Mouse (Mus musculus) hindbrain, embryonic 13.5 days (tissue): ENCODE data around the gene Gphn. TPM values are rescaled to one million over a fixed set of nuclear protein-coding genes. Genes with fewer than 3 reads are reported as not detected.

Experiments used
- ATAC-seq: fragments of 200-750 bp; cut with Nextera tagmentation; 2 replicates; pipeline ENCODE4 v1.8.0; 2017; ENCODE audit warnings: moderate TSS enrichment; ENCODE audit not compliant: low FRiP score
- H3K27ac ChIP-seq: fragments of 300-500 bp; sonication (generic); 2 replicates; pipeline ENCODE4 v1.5.1; 2015; ENCODE audit warnings: inconsistent platforms, mild to moderate bottlenecking, moderate library complexity
- H3K27me3 ChIP-seq: fragments of 300-500 bp; sonication (generic); 2 replicates; pipeline ENCODE4 v1.6.1; 2015; ENCODE audit warnings: mild to moderate bottlenecking, inconsistent platforms
- H3K36me3 ChIP-seq: fragments of 300-500 bp; sonication (generic); 2 replicates; pipeline ENCODE4 v1.6.1; 2015; ENCODE audit warnings: mild to moderate bottlenecking, inconsistent platforms
- H3K4me1 ChIP-seq: fragments of 300-500 bp; sonication (generic); replicated peaks from 2 replicates; pipeline ENCODE4 v1.6.1; 2015; ENCODE audit warnings: inconsistent platforms
- H3K4me2 ChIP-seq: fragments of 300-500 bp; sonication (generic); 2 replicates; pipeline ENCODE4 v1.6.1; 2015; ENCODE audit warnings: inconsistent platforms, mild to moderate bottlenecking, moderate library complexity
- H3K4me3 ChIP-seq: fragments of 300-500 bp; sonication (generic); 2 replicates; pipeline ENCODE4 v1.5.1; 2015; ENCODE audit warnings: mild to moderate bottlenecking, inconsistent platforms
- H3K9ac ChIP-seq: fragments of 300-500 bp; sonication (generic); 2 replicates; pipeline ENCODE4 v1.6.1; 2015; ENCODE audit warnings: mild to moderate bottlenecking, inconsistent platforms
- H3K9me3 ChIP-seq: fragments of 300-500 bp; sonication (generic); 2 replicates; pipeline ENCODE4 v1.6.1; 2016; ENCODE audit warnings: inconsistent platforms
- whole genome bisulfite sequencing: fragments of 180-500 bp; shearing (Covaris S2); methylation state at CpG from one replicate; pipeline ENCODE4 v1.1.7; 2015; 5-methylcytosine and 5-hydroxymethylcytosine counted together
- polyA plus RNA-seq: library from polyadenylated mRNA; unstranded; fragments of >200 nt; fragmentation: Nextera tagmentation; extraction: Ambion mirVana; gene quantifications from 2 replicates; pipeline ENCODE4 v1.2.1, GENCODE M21; 2015

Gphn gene
- polyA plus RNA-seq, 1 experiment from 2014 or later = 37.4 TPM

DNA sequence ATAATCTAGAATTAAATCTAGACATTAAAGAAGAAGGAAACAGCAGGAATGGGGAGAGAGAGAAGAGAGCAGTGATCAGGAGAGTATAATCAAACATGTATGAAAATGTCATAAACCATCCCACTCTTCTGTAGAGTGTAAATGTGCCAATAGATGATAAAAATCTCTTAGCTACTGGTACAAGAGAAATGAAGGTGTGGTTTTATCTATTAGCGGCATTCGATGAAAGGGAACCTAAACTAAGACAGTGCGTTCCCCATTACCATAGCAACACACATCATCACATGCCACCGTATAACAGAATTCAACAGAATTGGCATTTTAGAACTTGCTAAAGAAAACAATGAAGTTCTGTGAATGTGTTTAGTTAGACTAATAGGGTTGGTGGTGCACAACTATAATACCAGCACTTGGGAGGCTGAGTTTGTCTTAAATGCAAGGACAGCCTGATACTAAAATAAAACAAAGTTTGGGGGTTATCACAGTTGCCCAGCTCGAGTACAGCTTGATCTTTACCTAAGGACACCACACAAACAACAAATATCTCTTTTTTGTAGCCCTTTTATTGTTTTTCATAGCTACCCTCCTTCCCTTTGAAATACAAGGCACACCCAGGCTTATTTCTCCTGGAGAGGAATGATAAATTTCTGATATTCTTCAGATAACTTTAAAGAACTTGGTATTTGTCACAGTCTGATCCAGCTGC, 452.1 kb downstream of the Gphn start:
- 84% methylated on average over 5 of the region's 5 CpGs for WGBS
- Histone ChIP-seq H3K27me3 (no peaks in the 10 kb centered on the region), H3K27ac (no peak overlapping the region), H3K4me1 (no peaks in the 10 kb centered on the region), H3K9me3 (no peaks in the 10 kb centered on the region), H3K9ac (no peak overlapping the region), H3K4me2 (no peak overlapping the region), H3K36me3 (peaks cover 2% of the 10 kb centered on the region; the same call in 1 of the 2 replicates), H3K4me3 (no peak overlapping the region)
- no peak for ATAC-seq

DNA sequence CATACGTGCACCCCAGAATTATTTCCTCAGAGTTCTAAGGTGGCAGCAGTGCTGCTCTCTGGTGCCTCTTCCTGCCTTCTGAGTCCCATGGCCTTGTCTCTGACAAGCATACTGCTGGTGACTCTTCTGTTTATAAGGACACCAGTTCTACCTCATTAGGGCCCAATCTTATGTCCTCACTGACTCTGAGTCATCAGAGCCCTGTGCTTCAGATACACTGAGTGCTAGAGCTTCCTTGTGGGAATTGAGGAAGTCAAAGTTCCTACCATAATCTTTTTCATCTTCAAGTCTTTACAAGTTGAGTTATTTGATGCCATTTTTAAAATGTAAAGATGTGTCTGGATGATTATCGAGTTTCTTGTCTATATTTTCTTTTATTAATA, 452.6 kb downstream of the Gphn start:
- Histone ChIP-seq H3K9ac (no peak overlapping the region), H3K36me3 (peaks cover 5% of the 10 kb centered on the region; the same call in 1 of the 2 replicates), H3K27ac (no peak overlapping the region), H3K9me3 (no peaks in the 10 kb centered on the region), H3K4me3 (no peak overlapping the region), H3K27me3 (no peaks in the 10 kb centered on the region), H3K4me2 (no peak overlapping the region), H3K4me1 (no peaks in the 10 kb centered on the region)
- WGBS = 90% methylated on average over 2 of the region's 2 CpGs
- ATAC-seq = no peak

DNA sequence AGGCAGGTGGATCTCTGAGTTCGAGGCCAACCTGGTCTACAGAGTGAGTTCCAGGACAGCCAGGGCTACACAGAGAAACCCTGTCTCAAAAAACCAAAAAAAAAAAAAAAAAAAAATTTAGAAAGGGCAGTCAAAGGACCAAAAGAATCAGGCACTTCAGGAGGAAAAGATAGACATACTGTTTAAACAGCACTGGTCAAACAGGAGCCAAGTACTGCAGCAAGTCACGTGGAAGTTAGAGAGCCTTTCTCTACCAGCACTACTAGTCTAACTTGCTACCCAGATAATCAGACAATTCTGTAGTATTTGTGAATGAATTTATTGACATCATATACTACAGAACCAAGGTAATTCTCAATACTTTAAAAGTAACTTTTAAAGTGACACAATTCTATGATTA, 454.9 kb downstream of the Gphn start:
- H3K4me3 ChIP-seq = no peak overlapping the region
- no peaks in the 10 kb centered on the region for H3K27me3 ChIP-seq
- H3K27ac ChIP-seq = no peak overlapping the region
- no peak overlapping the region for H3K4me2 ChIP-seq
- no peaks in the 10 kb centered on the region for H3K9me3 ChIP-seq
- no peak for ATAC-seq
- H3K36me3 ChIP-seq = peaks cover 5% of the 10 kb centered on the region; the same call in 1 of the 2 replicates
- no peak overlapping the region for H3K9ac ChIP-seq
- H3K4me1 ChIP-seq = no peaks in the 10 kb centered on the region
- 93% methylated on average over 2 of the region's 2 CpGs for WGBS

DNA sequence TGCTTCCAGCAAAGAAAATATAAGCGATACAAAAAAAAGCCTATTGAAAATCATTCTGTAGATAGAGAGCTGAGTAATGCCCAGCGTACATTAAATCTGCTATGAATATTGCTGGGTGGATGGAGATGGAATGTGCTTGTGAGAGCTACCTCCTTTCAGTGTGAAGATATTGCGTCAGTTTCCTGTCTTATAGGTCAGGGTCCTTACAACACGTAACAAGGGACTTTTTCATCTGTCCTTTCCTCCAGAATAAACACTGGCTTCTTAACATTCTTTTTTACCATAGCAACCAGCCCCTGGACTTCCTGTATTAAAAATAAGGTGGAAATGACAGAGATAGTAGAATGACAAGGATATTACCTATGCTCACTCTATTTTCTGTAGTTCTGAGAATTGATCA, 456.1 kb downstream of the Gphn start:
- Histone ChIP-seq H3K9ac (no peak overlapping the region), H3K36me3 (peaks cover 5% of the 10 kb centered on the region; the same call in 1 of the 2 replicates), H3K4me3 (no peak overlapping the region), H3K27me3 (no peaks in the 10 kb centered on the region), H3K4me1 (no peaks in the 10 kb centered on the region), H3K27ac (no peak overlapping the region), H3K4me2 (no peak overlapping the region), H3K9me3 (no peaks in the 10 kb centered on the region)
- WGBS = 85% methylated on average over 4 of the region's 4 CpGs
- ATAC-seq = no peak

DNA sequence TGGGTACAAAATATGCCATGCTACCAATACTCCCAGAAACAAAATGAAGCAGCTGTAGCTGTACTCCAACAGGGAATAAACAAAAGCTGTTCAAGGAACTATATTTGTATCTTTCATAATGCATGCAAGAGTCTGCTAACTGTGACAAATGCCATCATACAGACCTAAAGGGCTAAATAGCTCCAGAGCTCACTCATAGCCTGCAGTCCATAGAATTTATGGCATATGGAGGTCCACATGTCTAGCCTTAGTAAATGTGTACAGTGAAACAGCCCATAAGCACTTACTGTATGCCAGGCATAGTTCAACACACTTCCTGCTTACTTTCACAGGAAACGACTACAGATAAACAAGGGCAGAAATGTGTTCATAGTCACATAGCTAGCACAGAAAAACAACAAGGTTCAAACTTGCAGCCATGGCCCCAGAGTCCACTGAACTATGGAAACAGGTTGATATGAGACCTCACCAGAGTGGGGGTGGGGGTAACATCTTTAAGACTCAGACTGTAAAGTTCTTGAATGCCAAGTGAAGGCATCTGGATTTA, 459.6 kb downstream of the Gphn start:
- Histone ChIP-seq H3K27me3 (no peaks in the 10 kb centered on the region), H3K4me3 (no peak overlapping the region), H3K4me1 (no peaks in the 10 kb centered on the region), H3K9me3 (no peaks in the 10 kb centered on the region), H3K36me3 (peaks cover 2% of the 10 kb centered on the region; the same call in 1 of the 2 replicates), H3K27ac (no peak overlapping the region), H3K4me2 (no peak overlapping the region), H3K9ac (no peak overlapping the region)
- ATAC-seq = no peak
- 88% methylated on average over 1 of the region's 1 CpGs for WGBS

DNA sequence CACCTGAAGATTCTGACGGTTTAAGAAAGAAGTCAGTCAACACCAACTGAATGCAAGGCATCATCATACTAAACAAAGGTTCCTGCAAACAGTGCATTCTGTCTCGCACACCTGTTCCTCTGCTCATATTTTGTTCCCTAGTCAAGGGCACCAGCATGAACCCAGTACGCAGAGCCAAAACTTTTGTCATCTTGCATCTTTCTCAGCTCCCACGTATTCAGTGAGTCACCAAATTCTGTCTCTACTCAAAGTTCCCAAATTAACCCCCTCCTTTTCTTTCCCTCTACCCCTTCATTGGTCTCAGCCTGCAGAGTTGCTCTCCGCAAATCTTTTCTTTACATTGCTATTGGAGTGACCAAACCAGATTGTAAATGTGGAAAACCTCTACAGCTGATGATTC, 462.7 kb downstream of the Gphn start:
- H3K27me3 ChIP-seq = no peaks in the 10 kb centered on the region
- no peaks in the 10 kb centered on the region for H3K9me3 ChIP-seq
- no peak overlapping the region for H3K4me3 ChIP-seq
- no peak for ATAC-seq
- no peak overlapping the region for H3K9ac ChIP-seq
- H3K4me2 ChIP-seq = no peak overlapping the region
- H3K27ac ChIP-seq = no peak overlapping the region
- no peaks in the 10 kb centered on the region for H3K4me1 ChIP-seq
- no peaks in the 10 kb centered on the region for H3K36me3 ChIP-seq
- 90% methylated on average over 5 of the region's 5 CpGs for WGBS

DNA sequence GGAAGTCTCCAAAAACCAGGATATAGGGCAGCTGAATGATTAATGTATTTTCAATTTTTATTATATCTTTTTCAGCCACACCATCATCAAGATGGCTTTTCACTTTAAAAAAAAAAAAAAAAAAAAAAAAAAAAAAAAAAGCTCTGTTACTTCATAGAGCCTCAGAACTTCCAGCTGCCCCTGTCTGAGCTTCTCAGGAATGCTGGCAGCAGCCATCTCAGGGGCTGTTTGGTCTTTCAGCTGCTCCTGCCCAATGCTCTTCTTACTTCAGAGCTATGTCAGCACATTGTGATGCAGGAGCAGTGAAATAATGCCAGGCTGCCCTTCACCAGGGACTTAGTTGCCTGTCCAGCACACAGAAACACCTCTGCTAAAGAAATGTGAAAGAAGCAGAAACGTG, 465.1 kb downstream of the Gphn start, which contains the start of gene Fam71d:
Gene Fam71d, plus strand, starts transcription at position 211 of the 400 bp plus-strand sequence.
- H3K9ac ChIP-seq = no peak within 1 kb of the TSS
- H3K9me3 ChIP-seq = no peaks in the 10 kb centered on the region
- no peak within 1 kb of the TSS for H3K4me2 ChIP-seq
- no peak for ATAC-seq
- no peaks in the 10 kb centered on the region for H3K36me3 ChIP-seq
- no peak within 1 kb of the TSS for H3K4me3 ChIP-seq
- H3K27me3 ChIP-seq = no peaks in the 10 kb centered on the region
- 67% methylated on average over 1 of the region's 1 CpGs for WGBS
- H3K27ac ChIP-seq = no peak within 1 kb of the TSS
- no peaks in the 10 kb centered on the region for H3K4me1 ChIP-seq

DNA sequence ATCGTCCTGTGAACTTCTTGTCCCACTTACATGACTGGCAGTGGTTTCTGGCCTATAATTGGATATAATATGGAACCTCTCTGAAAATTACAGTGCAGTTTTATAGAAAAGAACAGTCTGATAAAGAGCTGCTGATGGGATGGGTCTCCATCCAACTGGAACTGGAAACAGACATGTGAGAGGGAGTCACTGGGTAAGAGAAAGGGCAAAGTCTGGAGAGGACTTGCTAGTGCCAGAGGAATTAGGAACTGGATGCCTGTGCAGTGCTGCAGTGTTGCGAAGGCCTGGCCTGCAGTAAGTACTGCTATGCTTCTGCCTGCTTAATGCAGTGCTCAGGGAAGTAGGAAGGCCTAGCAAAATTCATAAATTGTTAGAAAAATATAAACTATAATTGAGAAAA, 467.1 kb downstream of the Gphn start:
- Histone ChIP-seq H3K27me3 (no peaks in the 10 kb centered on the region), H3K9ac (no peak overlapping the region), H3K36me3 (no peaks in the 10 kb centered on the region), H3K27ac (no peak overlapping the region), H3K4me1 (no peaks in the 10 kb centered on the region), H3K4me2 (no peak overlapping the region), H3K4me3 (no peak overlapping the region), H3K9me3 (no peaks in the 10 kb centered on the region)
- no peak for ATAC-seq
- WGBS = 89% methylated on average over 2 of the region's 2 CpGs

DNA sequence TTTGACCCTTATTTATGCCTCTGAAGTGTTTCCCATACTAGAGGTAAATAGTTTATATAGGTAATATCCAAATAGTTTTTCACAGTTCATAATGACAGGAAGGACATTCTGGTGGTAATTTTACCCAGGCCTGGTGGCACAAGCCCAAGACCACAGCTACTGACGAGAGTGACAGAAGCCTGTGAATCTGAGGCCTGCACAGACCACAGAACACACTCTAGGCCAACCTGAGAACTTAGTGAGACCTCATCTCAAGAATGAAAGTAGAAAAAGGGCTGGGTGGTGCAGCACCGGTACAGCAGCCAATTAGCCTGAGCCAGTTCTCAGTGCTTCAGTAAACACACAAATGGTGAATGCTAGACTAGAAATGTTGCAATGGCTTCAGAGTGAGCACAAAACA, 491.6 kb downstream of the Gphn start:
- no peak overlapping the region for H3K9ac ChIP-seq
- no peak for ATAC-seq
- H3K4me3 ChIP-seq = no peak overlapping the region
- H3K9me3 ChIP-seq = no peaks in the 10 kb centered on the region
- 85% methylated on average over 2 of the region's 2 CpGs for WGBS
- no peaks in the 10 kb centered on the region for H3K36me3 ChIP-seq
- no peaks in the 10 kb centered on the region for H3K27me3 ChIP-seq
- no peak overlapping the region for H3K27ac ChIP-seq
- no peak overlapping the region for H3K4me2 ChIP-seq
- H3K4me1 ChIP-seq = no peaks in the 10 kb centered on the region

DNA sequence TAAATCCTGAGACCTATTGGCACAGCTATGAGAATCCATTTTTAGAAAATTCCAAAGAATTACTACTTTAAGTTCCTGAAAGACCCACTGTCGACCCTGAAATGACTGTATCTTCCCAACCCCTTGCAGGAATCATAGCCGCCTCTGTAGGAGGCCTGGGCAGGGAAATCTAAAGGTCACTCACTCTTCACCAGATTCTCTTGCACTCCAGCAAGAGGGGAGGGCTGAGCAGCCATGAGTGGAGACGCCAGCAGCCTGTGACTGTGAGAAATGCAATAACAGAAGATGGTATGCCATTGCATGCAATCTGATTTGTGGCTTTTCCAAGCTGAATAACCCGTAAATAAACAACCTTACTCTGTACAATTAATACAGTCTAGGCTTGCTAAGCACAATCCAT, 501.5 kb downstream of the Gphn start:
- Histone ChIP-seq H3K9me3 (no peaks in the 10 kb centered on the region), H3K4me3 (no peak overlapping the region), H3K27me3 (no peaks in the 10 kb centered on the region), H3K36me3 (no peaks in the 10 kb centered on the region), H3K27ac (no peak overlapping the region), H3K4me2 (no peak overlapping the region), H3K9ac (no peak overlapping the region), H3K4me1 (no peaks in the 10 kb centered on the region)
- ATAC-seq = no peak
- WGBS = 65% methylated on average over 4 of the region's 4 CpGs

Other genes starting within 250 kb of the Gphn start
- not detected in 2 replicates for gene Gm6657, start 32.1 kb upstream of the Gphn start, polyA plus RNA-seq